Comparison of ENCODE assay signal across 10 mouse cellular contexts in the genomic region with DNA sequence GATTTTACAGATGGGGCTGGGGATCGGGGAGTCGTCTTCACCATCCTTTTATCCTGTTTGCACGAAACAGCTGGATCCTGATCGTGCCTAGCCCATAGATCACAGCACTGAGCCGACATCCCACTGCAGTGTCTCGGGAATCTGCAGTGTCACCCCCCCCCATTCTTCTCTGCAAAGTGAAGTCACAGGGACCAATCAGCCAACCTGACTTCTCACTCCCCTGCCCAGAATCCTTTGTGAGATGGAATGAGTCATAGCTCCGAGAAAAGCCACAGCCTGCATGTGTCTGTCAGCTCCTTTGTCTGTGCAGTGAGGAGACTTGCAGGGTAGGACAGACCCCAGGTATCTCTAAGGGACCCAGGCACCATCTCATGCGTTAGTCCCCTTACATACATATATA.
DNase-seq lines count a peak whose midpoint lies in the region; ATAC-seq lines count a peak whose summit lies in the region.
"Had no signal": no experiment of that assay in that cellular context is flagged by ENCODE, and none has a peak within 500 bp of the region (broad histone marks: within the 10 kb centered on the region; RNA-seq: fewer than 3 reads in every experiment).

No protein-coding gene starts in this region.

- peak overlapping the region; percentile 54 for H3K9ac ChIP-seq in heart, embryonic 16.5 days (ENCODE audit: low read length)
- peak overlapping the region; percentile 42 for H3K9ac ChIP-seq in neural tube, embryonic 14.5 days (replicated peaks; ENCODE audit: low read depth, low read length)

- peak overlapping the region; percentile 83 for H3K27ac ChIP-seq in heart, embryonic 16.5 days (ENCODE audit: low read length)
- H3K27ac ChIP-seq in neural tube, embryonic 14.5 days (ENCODE audit: low read depth, low read length) = peak overlapping the region; percentile 85

- H3K9me3 ChIP-seq in heart, embryonic 16.5 days (replicated peaks; ENCODE audit: control insufficient read depth, low read length) = no peaks in the 10 kb centered on the region
- H3K9me3 ChIP-seq in neural tube, embryonic 14.5 days (ENCODE audit: control insufficient read depth, low read length) = no peaks in the 10 kb centered on the region

- peaks cover 15% of the 10 kb centered on the region for H3K4me1 ChIP-seq in heart, embryonic 16.5 days (ENCODE audit: control insufficient read depth, insufficient read depth, low read length)
- peaks cover 28% of the 10 kb centered on the region for H3K4me1 ChIP-seq in neural tube, embryonic 14.5 days (ENCODE audit: control insufficient read depth, insufficient read depth, low read length)

- intact Hi-C loops in left cerebral cortex, postnatal 14 days (cut with DNase I) = no loop called here
- intact Hi-C loops in left cerebral cortex, postnatal 36 days (cut with DNase I) = no loop called here

- H3K4me3 ChIP-seq in heart, embryonic 16.5 days (ENCODE audit: low read length) = no peak overlapping the region
- no peak overlapping the region for H3K4me3 ChIP-seq in neural tube, embryonic 14.5 days (ENCODE audit: low read depth, low read length)
- H3K4me3 ChIP-seq: erythroblast, embryonic 14.5 days had no signal

- H3K4me2 ChIP-seq in heart, embryonic 16.5 days (ENCODE audit: low read depth, low read length) = peak overlapping the region; percentile 49
- no peak overlapping the region for H3K4me2 ChIP-seq in neural tube, embryonic 14.5 days (ENCODE audit: low read depth, low read length)

- WGBS in heart, embryonic 16.5 days = 23% methylated on average over 8 of the region's 8 CpGs
- whole genome bisulfite sequencing in neural tube, embryonic 14.5 days = 9% methylated on average over 8 of the region's 8 CpGs

- no peaks in the 10 kb centered on the region for H3K27me3 ChIP-seq in heart, embryonic 16.5 days (ENCODE audit: control insufficient read depth, insufficient read depth, low read length)
- H3K27me3 ChIP-seq in neural tube, embryonic 14.5 days (ENCODE audit: control insufficient read depth, insufficient read depth, low read length) = no peaks in the 10 kb centered on the region
- H3K27me3 ChIP-seq: Patski had no signal

- H3K36me3 ChIP-seq in heart, embryonic 16.5 days (ENCODE audit: control insufficient read depth, insufficient read depth) = no peaks in the 10 kb centered on the region
- H3K36me3 ChIP-seq in neural tube, embryonic 14.5 days (ENCODE audit: control insufficient read depth, insufficient read depth, low read length) = no peaks in the 10 kb centered on the region

- peak; percentile 46 to 76 for DNase-seq in left cerebral cortex, postnatal 14 days (ENCODE audit: low spot score in 2 of 2)
- DNase-seq in left cerebral cortex, postnatal 36 days (ENCODE audit: low spot score in 2 of 2) = no peak
- peak; percentile 35 for DNase-seq in embryo, embryonic 9.5 days (ENCODE audit: extremely low spot score)
- no peak for DNase-seq in layer of hippocampus, adult 11-12 months (ENCODE audit: low spot score)
- no peak for DNase-seq in lung, postnatal 4 days

- ATAC-seq in heart, embryonic 16.5 days (replicated peaks; ENCODE audit: extremely low read depth, insufficient read depth, low FRiP score) = peak; percentile 89
- ATAC-seq in neural tube, embryonic 14.5 days (ENCODE audit: low read depth) = peak; percentile 83
- no peak for ATAC-seq in activated CD4-positive, CD25-positive, alpha-beta regulatory T cell, adult 4 months
- ATAC-seq: Patski had no signal

Comparison
In these comparisons a context has a peak if more than half of its experiments do, and no peak if none do; other contexts are left out.
1. DNase-seq: peak in left cerebral cortex, postnatal 14 days (2 of 2) and embryo, embryonic 9.5 days (single experiment); none in left cerebral cortex, postnatal 36 days (0 of 2), layer of hippocampus, adult 11-12 months (single experiment) and lung, postnatal 4 days (0 of 2).